Mouse (Mus musculus) hindbrain, embryonic 13.5 days (tissue): ENCODE results near the gene Olfr558. TPM values are rescaled to one million over a fixed set of nuclear protein-coding genes. Genes with fewer than 3 reads are reported as not detected.

Experiments used
- ATAC-seq: fragments of 200-750 bp; cut with Nextera tagmentation; 2 replicates; pipeline ENCODE4 v1.8.0; 2017; ENCODE audit warnings: moderate TSS enrichment; ENCODE audit not compliant: low FRiP score
- H3K27ac ChIP-seq: fragments of 300-500 bp; sonication (generic); 2 replicates; pipeline ENCODE4 v1.5.1; 2015; ENCODE audit warnings: inconsistent platforms, mild to moderate bottlenecking, moderate library complexity
- H3K27me3 ChIP-seq: fragments of 300-500 bp; sonication (generic); 2 replicates; pipeline ENCODE4 v1.6.1; 2015; ENCODE audit warnings: mild to moderate bottlenecking, inconsistent platforms
- H3K36me3 ChIP-seq: fragments of 300-500 bp; sonication (generic); 2 replicates; pipeline ENCODE4 v1.6.1; 2015; ENCODE audit warnings: mild to moderate bottlenecking, inconsistent platforms
- H3K4me1 ChIP-seq: fragments of 300-500 bp; sonication (generic); replicated peaks from 2 replicates; pipeline ENCODE4 v1.6.1; 2015; ENCODE audit warnings: inconsistent platforms
- H3K4me2 ChIP-seq: fragments of 300-500 bp; sonication (generic); 2 replicates; pipeline ENCODE4 v1.6.1; 2015; ENCODE audit warnings: inconsistent platforms, mild to moderate bottlenecking, moderate library complexity
- H3K4me3 ChIP-seq: fragments of 300-500 bp; sonication (generic); 2 replicates; pipeline ENCODE4 v1.5.1; 2015; ENCODE audit warnings: mild to moderate bottlenecking, inconsistent platforms
- H3K9ac ChIP-seq: fragments of 300-500 bp; sonication (generic); 2 replicates; pipeline ENCODE4 v1.6.1; 2015; ENCODE audit warnings: mild to moderate bottlenecking, inconsistent platforms
- H3K9me3 ChIP-seq: fragments of 300-500 bp; sonication (generic); 2 replicates; pipeline ENCODE4 v1.6.1; 2016; ENCODE audit warnings: inconsistent platforms
- WGBS: fragments of 180-500 bp; shearing (Covaris S2); methylation state at CpG from one replicate; pipeline ENCODE4 v1.1.7; 2015; 5-methylcytosine and 5-hydroxymethylcytosine counted together
- polyA plus RNA-seq: library from polyadenylated mRNA; unstranded; fragments of >200 nt; fragmentation: Nextera tagmentation; extraction: Ambion mirVana; gene quantifications from 2 replicates; pipeline ENCODE4 v1.2.1, GENCODE M21; 2015

Gene Olfr558
- 0.39 TPM in 2 replicates for polyA plus RNA-seq

GRCm38 (mm10) chr7:102701915-102702314 is at the start of gene Olfr558:
TSS of gene Olfr558 (plus strand) at chr7:102702215.
- no peaks in the 10 kb centered on the region for H3K27me3 ChIP-seq
- no peak within 1 kb of the TSS for H3K4me3 ChIP-seq
- H3K27ac ChIP-seq: no peak within 1 kb of the TSS
- no peaks in the 10 kb centered on the region for H3K9me3 ChIP-seq
- no peaks in the 10 kb centered on the region for H3K4me1 ChIP-seq
- H3K9ac ChIP-seq: no peak within 1 kb of the TSS
- ATAC-seq: no peak
- H3K36me3 ChIP-seq: no peaks in the 10 kb centered on the region
- H3K4me2 ChIP-seq: no peak within 1 kb of the TSS

GRCm38 (mm10) chr7:102658523-102658922 is 43.5 kb upstream of the Olfr558 start, which contains the start of gene Olfr555:
TSS of gene Olfr555 (plus strand) at chr7:102658823.
- no peak within 1 kb of the TSS for H3K9ac ChIP-seq
- H3K36me3 ChIP-seq: no peaks in the 10 kb centered on the region
- WGBS: 85% methylated on average over 1 of the region's 1 CpGs
- no peak within 1 kb of the TSS for H3K4me2 ChIP-seq
- H3K4me3 ChIP-seq: no peak within 1 kb of the TSS
- no peak for ATAC-seq
- no peaks in the 10 kb centered on the region for H3K9me3 ChIP-seq
- H3K27ac ChIP-seq: no peak within 1 kb of the TSS
- no peaks in the 10 kb centered on the region for H3K4me1 ChIP-seq
- H3K27me3 ChIP-seq: no peaks in the 10 kb centered on the region

GRCm38 (mm10) chr7:102664599-102664998 is 37.4 kb upstream of the Olfr558 start, which contains the start of gene Olfr556:
TSS of gene Olfr556 (plus strand) at chr7:102664899.
- Histone ChIP-seq H3K9me3 (no peaks in the 10 kb centered on the region), H3K36me3 (no peaks in the 10 kb centered on the region), H3K4me2 (no peak within 1 kb of the TSS), H3K27ac (no peak within 1 kb of the TSS), H3K27me3 (no peaks in the 10 kb centered on the region), H3K4me1 (no peaks in the 10 kb centered on the region), H3K4me3 (no peak within 1 kb of the TSS), H3K9ac (no peak within 1 kb of the TSS)
- 41% methylated on average over 3 of the region's 3 CpGs for WGBS
- no peak for ATAC-seq

- Histone ChIP-seq H3K27ac (no peak overlapping the region), H3K4me3 (no peak overlapping the region), H3K9me3 (no peaks in the 10 kb centered on the region), H3K9ac (no peak overlapping the region), H3K4me1 (no peaks in the 10 kb centered on the region), H3K27me3 (no peaks in the 10 kb centered on the region), H3K4me2 (no peak overlapping the region), H3K36me3 (no peaks in the 10 kb centered on the region)
- 51% methylated on average over 2 of the region's 2 CpGs for WGBS
- ATAC-seq: no peak
These were observed 36.6 kb upstream of the Olfr558 start for GRCm38 (mm10) chr7:102665378-102665777.

- H3K4me1 ChIP-seq: no peaks in the 10 kb centered on the region
- H3K27me3 ChIP-seq: no peaks in the 10 kb centered on the region
- no peak overlapping the region for H3K9ac ChIP-seq
- H3K36me3 ChIP-seq: peaks cover 4% of the 10 kb centered on the region; the same call in 1 of the 2 replicates
- 92% methylated on average over 2 of the region's 2 CpGs for WGBS
- H3K4me3 ChIP-seq: no peak overlapping the region
- no peak overlapping the region for H3K4me2 ChIP-seq
- H3K9me3 ChIP-seq: no peaks in the 10 kb centered on the region
- no peak for ATAC-seq
- no peak overlapping the region for H3K27ac ChIP-seq
These were observed 25.8 kb upstream of the Olfr558 start for GRCm38 (mm10) chr7:102676225-102676624.

GRCm38 (mm10) chr7:102681916-102682315 is 20.1 kb upstream of the Olfr558 start:
- H3K4me1 ChIP-seq: no peaks in the 10 kb centered on the region
- WGBS: 97% methylated on average over 1 of the region's 1 CpGs
- ATAC-seq: no peak

GRCm38 (mm10) chr7:102686944-102687501 is 15.0 kb upstream of the Olfr558 start, which contains the start of gene Trim68:
TSS of gene Trim68 (minus strand) at chr7:102687327.
- ATAC-seq: peak; percentile 99
- peak within 1 kb of the TSS; percentile 76 for H3K9ac ChIP-seq
- no peaks in the 10 kb centered on the region for H3K9me3 ChIP-seq
- peak within 1 kb of the TSS; percentile 81 for H3K27ac ChIP-seq
- WGBS: under 1% methylated on average over 40 of the region's 40 CpGs
- 0 out of 2 replicates have a peak, but pooled peaks cover 4% of the 10 kb centered on the region for H3K4me1 ChIP-seq
- H3K27me3 ChIP-seq: no peaks in the 10 kb centered on the region
- peak within 1 kb of the TSS; percentile 64 for H3K4me3 ChIP-seq
- no peaks in the 10 kb centered on the region for H3K36me3 ChIP-seq
- H3K4me2 ChIP-seq: peak within 1 kb of the TSS; percentile 73

More at GRCm38 (mm10) chr7:102681916-102682315, 20.1 kb upstream of the Olfr558 start:
- no peak overlapping the region for H3K27ac ChIP-seq
- no peak overlapping the region for H3K4me3 ChIP-seq
- H3K27me3 ChIP-seq: no peaks in the 10 kb centered on the region
- H3K36me3 ChIP-seq: peaks cover 4% of the 10 kb centered on the region; the same call in 1 of the 2 replicates
- H3K9ac ChIP-seq: no peak overlapping the region
- H3K9me3 ChIP-seq: no peaks in the 10 kb centered on the region
- H3K4me2 ChIP-seq: no peak overlapping the region

- no peak for ATAC-seq
- H3K4me3 ChIP-seq: no peak within 1 kb of the TSS
These were observed 6.5 kb upstream of the Olfr558 start, which contains the start of gene Olfr557 for GRCm38 (mm10) chr7:102695358-102696125. TSS of gene Olfr557 (plus strand) at chr7:102695910.

GRCm38 (mm10) chr7:102698461-102698860 is 3.6 kb upstream of the Olfr558 start:
- H3K4me2 ChIP-seq: no peak overlapping the region
- H3K27me3 ChIP-seq: no peaks in the 10 kb centered on the region
- H3K27ac ChIP-seq: no peak overlapping the region
- H3K9me3 ChIP-seq: no peaks in the 10 kb centered on the region
- H3K36me3 ChIP-seq: no peaks in the 10 kb centered on the region
- H3K9ac ChIP-seq: no peak overlapping the region
- no peak for ATAC-seq
- WGBS: 92% methylated on average over 7 of the region's 7 CpGs
- H3K4me1 ChIP-seq: no peaks in the 10 kb centered on the region
- H3K4me3 ChIP-seq: no peak overlapping the region

More at GRCm38 (mm10) chr7:102695358-102696125, 6.5 kb upstream of the Olfr558 start, which contains the start of gene Olfr557:
- H3K4me1 ChIP-seq: no peaks in the 10 kb centered on the region
- H3K9me3 ChIP-seq: no peaks in the 10 kb centered on the region
- no peak within 1 kb of the TSS for H3K9ac ChIP-seq
- 86% methylated on average over 5 of the region's 5 CpGs for WGBS
- H3K4me2 ChIP-seq: no peak within 1 kb of the TSS
- no peaks in the 10 kb centered on the region for H3K27me3 ChIP-seq
- no peaks in the 10 kb centered on the region for H3K36me3 ChIP-seq
- H3K27ac ChIP-seq: no peak within 1 kb of the TSS

GRCm38 (mm10) chr7:102718970-102719369 is 17.0 kb downstream of the Olfr558 start, which contains the start of gene Olfr33:
TSS of gene Olfr33 (minus strand) at chr7:102719070.
- 41% methylated on average over 1 of the region's 1 CpGs for WGBS
- Histone ChIP-seq H3K9me3 (no peaks in the 10 kb centered on the region), H3K36me3 (no peaks in the 10 kb centered on the region)

GRCm38 (mm10) chr7:102727391-102727790 is 25.4 kb downstream of the Olfr558 start, which contains the start of gene Olfr559:
TSS of gene Olfr559 (minus strand) at chr7:102727491.
- no peaks in the 10 kb centered on the region for H3K9me3 ChIP-seq
- H3K27me3 ChIP-seq: no peaks in the 10 kb centered on the region
- H3K9ac ChIP-seq: no peak within 1 kb of the TSS
- ATAC-seq: no peak
- no peaks in the 10 kb centered on the region for H3K36me3 ChIP-seq
- H3K4me2 ChIP-seq: no peak within 1 kb of the TSS
- no peaks in the 10 kb centered on the region for H3K4me1 ChIP-seq
- H3K27ac ChIP-seq: no peak within 1 kb of the TSS
- H3K4me3 ChIP-seq: no peak within 1 kb of the TSS

More at GRCm38 (mm10) chr7:102718970-102719369, 17.0 kb downstream of the Olfr558 start, which contains the start of gene Olfr33:
- Histone ChIP-seq H3K27me3 (no peaks in the 10 kb centered on the region), H3K27ac (no peak within 1 kb of the TSS), H3K4me1 (no peaks in the 10 kb centered on the region), H3K4me3 (no peak within 1 kb of the TSS), H3K9ac (no peak within 1 kb of the TSS), H3K4me2 (no peak within 1 kb of the TSS)
- no peak for ATAC-seq

- Histone ChIP-seq H3K4me1 (no peaks in the 10 kb centered on the region), H3K9ac (no peak overlapping the region), H3K4me2 (no peak overlapping the region), H3K36me3 (no peaks in the 10 kb centered on the region), H3K9me3 (no peaks in the 10 kb centered on the region), H3K27ac (no peak overlapping the region), H3K27me3 (no peaks in the 10 kb centered on the region), H3K4me3 (no peak overlapping the region)
- 50% methylated on average over 1 of the region's 1 CpGs for WGBS
- no peak for ATAC-seq
These were observed 31.8 kb downstream of the Olfr558 start for GRCm38 (mm10) chr7:102733793-102734192.
